Mouse (Mus musculus): ENCODE measurements around the gene Ppp1r18.

DNA sequence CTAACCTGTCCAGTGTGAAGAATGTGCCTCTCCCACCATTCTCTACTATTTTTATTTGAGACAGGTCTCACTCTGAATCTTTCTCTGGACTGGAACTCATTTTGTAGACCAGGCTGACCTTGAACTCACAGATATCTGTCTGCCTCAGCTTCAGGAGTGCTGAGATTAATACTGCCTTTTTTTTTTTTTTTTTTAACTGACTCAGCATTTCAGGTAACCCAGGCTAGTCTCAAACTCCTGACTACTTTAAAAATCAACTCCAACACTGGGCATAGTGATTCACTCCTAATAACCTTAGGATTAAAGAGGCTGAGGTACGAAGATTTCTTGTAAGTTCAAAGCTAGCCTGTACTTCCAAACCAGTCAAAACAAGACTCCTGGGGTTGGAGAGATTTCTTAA, 40.2 kb downstream of the Ppp1r18 start:
- no peak for TF ChIP-seq CTCF (IDR thresholded peaks at IDR 0.05; ENCODE audit: insufficient read depth, low read length)
- TF ChIP-seq POLR2A (IDR thresholded peaks at IDR 0.05; ENCODE audit: borderline replicate concordance, extremely low read depth, low read depth, low read length): no peak

Measured in lung, adult 2 months (tissue).